Mouse (Mus musculus): Measurements from ENCODE around the gene Man1a2. TPM values are rescaled to one million over a fixed set of nuclear protein-coding genes. Genes with fewer than 3 reads are reported as not detected.
A peak's percentile ranks its signal among the peaks of the same experiment; 100 is the strongest.

Gene Man1a2
- total RNA-seq, 2 experiments from 2014 or later, result 111 to 125 TPM

- peak; percentile 46 to 55 for DNase-seq (ENCODE audit: low spot score in 2 of 2)
Measured at GRCm38 (mm10) chr3:100685763-100686370, 564 bp upstream of the Man1a2 start.

- DNase-seq (ENCODE audit: low spot score in 2 of 2), result no peak
Measured at GRCm38 (mm10) chr3:100684234-100684975, 898 bp downstream of the Man1a2 start.

GRCm38 (mm10) chr3:100682841-100683240 lies 2.5 kb downstream of the Man1a2 start:
- DNase-seq (ENCODE audit: low spot score in 2 of 2), result no peak

- no peak for DNase-seq (ENCODE audit: low spot score in 2 of 2)
Measured at GRCm38 (mm10) chr3:100682281-100682680, 3.0 kb downstream of the Man1a2 start.

- no peak for DNase-seq (ENCODE audit: low spot score in 2 of 2)
Measured at GRCm38 (mm10) chr3:100681448-100682092, 3.7 kb downstream of the Man1a2 start.

- no peak for DNase-seq (ENCODE audit: low spot score in 2 of 2)
Measured at GRCm38 (mm10) chr3:100680226-100680625, 5.1 kb downstream of the Man1a2 start.

GRCm38 (mm10) chr3:100678951-100679570 lies 6.2 kb downstream of the Man1a2 start:
- no peak for DNase-seq (ENCODE audit: low spot score in 2 of 2)

GRCm38 (mm10) chr3:100675146-100675545 lies 10.2 kb downstream of the Man1a2 start:
- no peak for DNase-seq (ENCODE audit: low spot score in 2 of 2)

GRCm38 (mm10) chr3:100670412-100670811 lies 14.9 kb downstream of the Man1a2 start:
- no peak for DNase-seq (ENCODE audit: low spot score in 2 of 2)

GRCm38 (mm10) chr3:100653291-100653690 lies 32.0 kb downstream of the Man1a2 start:
- no peak for DNase-seq (ENCODE audit: low spot score in 2 of 2)

GRCm38 (mm10) chr3:100641581-100641980 lies 43.7 kb downstream of the Man1a2 start:
- no peak for DNase-seq (ENCODE audit: low spot score in 2 of 2)

GRCm38 (mm10) chr3:100636255-100636654 lies 49.0 kb downstream of the Man1a2 start:
- DNase-seq (ENCODE audit: low spot score in 2 of 2), result no peak

- no peak for DNase-seq (ENCODE audit: low spot score in 2 of 2)
Measured at GRCm38 (mm10) chr3:100634821-100635220, 50.5 kb downstream of the Man1a2 start.

- DNase-seq (ENCODE audit: low spot score in 2 of 2), result no peak
Measured at GRCm38 (mm10) chr3:100618511-100618910, 66.8 kb downstream of the Man1a2 start.

GRCm38 (mm10) chr3:100610916-100611315 lies 74.4 kb downstream of the Man1a2 start:
- DNase-seq (ENCODE audit: low spot score in 2 of 2), result no peak

- DNase-seq (ENCODE audit: low spot score in 2 of 2), result no peak
Measured at GRCm38 (mm10) chr3:100604539-100604938, 80.8 kb downstream of the Man1a2 start.

GRCm38 (mm10) chr3:100599265-100599820 lies 86.0 kb downstream of the Man1a2 start:
- no peak for DNase-seq (ENCODE audit: low spot score in 2 of 2)

- DNase-seq (ENCODE audit: low spot score in 2 of 2), result no peak
Measured at GRCm38 (mm10) chr3:100591053-100591452, 94.2 kb downstream of the Man1a2 start.

GRCm38 (mm10) chr3:100582721-100583355 lies 102.5 kb downstream of the Man1a2 start:
- DNase-seq (ENCODE audit: low spot score in 2 of 2), result no peak

GRCm38 (mm10) chr3:100572571-100573183 lies 112.6 kb downstream of the Man1a2 start:
- no peak for DNase-seq (ENCODE audit: low spot score in 2 of 2)
